Mouse (Mus musculus) left cerebral cortex, postnatal 10 days (tissue): ENCODE results near the gene Slc12a6. TPM values are rescaled to one million over a fixed set of nuclear protein-coding genes. Genes with fewer than 3 reads are reported as not detected.

Experiments used
- DNase-seq, 2 experiments: peaks; one replicate each; pipeline ENCODE4 v3.0.0; 2021 to 2022; ENCODE audit warnings: low spot score in 2 of 2, mixed read lengths in 1 of 2; ENCODE audit errors: extremely low spot score in 1 of 2
- intact Hi-C: fragments of 180-260 bp; cut with DNase I; formaldehyde crosslinking; loops from one replicate; pipeline ENCODE4 v1.15.1; 2025
- total RNA-seq, 2 experiments: library from RNA; stranded (reverse); gene quantifications; 2 replicates each; pipeline ENCODE4 v1.2.3; 2021

The Slc12a6 gene
- 10 to 100 TPM; 92.8 to 96.6 TPM for total RNA-seq

DNA sequence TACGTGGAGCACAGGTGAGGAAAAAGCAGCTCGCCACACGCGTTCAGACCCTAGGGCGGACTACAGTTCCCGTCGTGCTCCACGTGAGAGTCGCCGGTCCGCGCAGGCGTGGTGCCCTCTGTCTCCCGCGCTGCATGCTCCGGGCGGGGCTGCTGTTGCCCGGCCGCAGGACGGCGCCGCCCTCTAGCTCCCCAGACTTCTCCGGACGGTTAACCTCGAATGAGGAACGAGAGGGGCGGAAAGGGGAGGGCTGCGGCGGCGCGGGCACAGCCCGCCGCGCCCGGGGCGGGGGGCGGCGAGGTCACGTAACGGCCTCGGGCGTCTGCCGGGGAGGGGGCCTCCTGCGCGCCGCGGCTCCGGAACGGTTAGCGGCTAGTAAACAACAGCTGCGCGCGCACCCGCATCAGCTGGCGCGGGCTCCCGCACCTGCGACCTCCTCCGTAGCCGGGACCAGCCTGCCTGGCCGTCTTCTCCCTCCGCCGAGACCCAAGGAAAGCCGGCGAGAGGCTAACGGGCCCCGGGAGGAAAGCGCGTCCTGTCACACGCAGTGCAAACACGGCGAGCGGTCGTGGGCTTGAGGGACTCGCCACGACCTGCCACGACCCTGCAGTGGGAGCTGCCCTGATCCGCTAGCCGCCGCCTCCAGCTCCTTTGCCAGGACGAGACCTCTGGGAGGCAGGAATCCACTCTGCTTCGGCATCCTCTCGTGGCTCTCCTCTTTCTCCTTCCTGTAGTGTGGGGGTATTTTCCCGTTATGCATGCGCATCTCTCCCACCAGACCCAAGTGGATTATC is at the start of gene Slc12a6:
TSS of gene Slc12a6 (plus strand) at position 378 of the 794 bp plus-strand sequence.
- intact Hi-C loops, result loop anchor here (5.0 to 10.0 kb wide), 2 partner anchors 102 to 219 kb away; partner anchors contain the start of genes Chrm5 and Emc4
- DNase-seq, result peak; percentile 87 to 96

DNA sequence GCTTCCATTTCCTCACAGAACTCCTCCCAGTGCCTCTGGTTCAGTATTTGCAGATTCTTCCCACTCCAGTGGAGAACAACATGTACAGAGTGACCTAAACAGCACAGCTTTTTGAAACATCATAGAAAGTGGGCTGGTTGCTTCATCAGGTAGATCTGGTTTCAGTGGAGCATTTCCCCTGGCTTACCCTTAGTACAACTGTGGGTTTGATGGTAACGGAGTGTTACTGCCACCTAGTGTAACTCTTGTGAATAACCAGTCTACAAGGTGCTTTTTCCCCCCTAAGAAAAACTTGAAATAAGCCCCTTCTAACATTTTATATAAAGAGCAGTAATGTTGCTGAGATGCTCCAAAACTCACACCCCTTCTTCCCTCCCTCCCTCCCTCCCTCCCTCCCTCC is 49.6 kb upstream of the Slc12a6 start:
- DNase-seq, result peak in 1 of 2 experiments; percentile 35
- intact Hi-C loops, result loop anchor here (10.0 kb wide), 2 partner anchors 1221 to 1991 kb away; no protein-coding TSS in a partner anchor

DNA sequence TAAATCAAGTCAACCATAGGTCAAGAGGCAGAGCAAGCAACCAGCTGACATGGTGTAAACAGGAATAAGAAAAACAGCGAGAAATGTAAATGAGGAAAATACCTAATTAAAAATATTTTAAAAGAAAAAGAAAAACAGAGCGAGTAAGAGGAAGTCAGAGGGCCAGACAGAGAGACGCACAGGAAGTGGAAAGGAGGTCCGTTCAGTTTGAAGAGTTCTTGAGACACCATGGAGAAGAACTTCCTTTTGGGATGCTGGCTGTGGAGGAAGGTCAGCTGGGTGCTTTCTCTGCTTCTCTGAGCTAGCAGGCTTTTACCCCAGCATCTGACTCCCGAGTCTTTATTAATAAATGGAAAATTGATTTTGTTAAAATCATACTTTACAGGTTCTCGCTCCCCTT is 48.0 kb upstream of the Slc12a6 start:
- intact Hi-C loops, result loop anchor here (10.0 kb wide), 2 partner anchors 1223 to 1993 kb away; no protein-coding TSS in a partner anchor
- DNase-seq, result no peak

DNA sequence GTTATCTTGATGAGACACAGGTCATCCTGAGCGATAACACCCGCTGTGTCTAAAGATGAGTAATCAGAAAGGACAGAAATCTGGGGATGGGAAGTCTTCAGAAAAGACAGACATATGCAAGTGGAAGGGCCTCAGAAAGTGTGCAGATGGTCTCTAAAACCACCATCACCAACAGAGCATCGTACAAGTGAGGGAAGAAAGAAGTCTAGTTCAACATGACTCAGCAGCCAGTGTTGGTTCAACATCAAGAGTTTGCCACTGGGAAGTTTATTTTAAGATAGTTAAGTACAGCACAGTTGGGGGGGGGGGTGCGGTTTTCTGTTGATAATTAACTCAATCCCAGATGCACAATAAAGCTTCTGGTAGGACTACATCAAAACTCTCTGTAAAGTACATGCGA is 44.7 kb upstream of the Slc12a6 start:
- intact Hi-C loops, result no loop called here
- no peak for DNase-seq

DNA sequence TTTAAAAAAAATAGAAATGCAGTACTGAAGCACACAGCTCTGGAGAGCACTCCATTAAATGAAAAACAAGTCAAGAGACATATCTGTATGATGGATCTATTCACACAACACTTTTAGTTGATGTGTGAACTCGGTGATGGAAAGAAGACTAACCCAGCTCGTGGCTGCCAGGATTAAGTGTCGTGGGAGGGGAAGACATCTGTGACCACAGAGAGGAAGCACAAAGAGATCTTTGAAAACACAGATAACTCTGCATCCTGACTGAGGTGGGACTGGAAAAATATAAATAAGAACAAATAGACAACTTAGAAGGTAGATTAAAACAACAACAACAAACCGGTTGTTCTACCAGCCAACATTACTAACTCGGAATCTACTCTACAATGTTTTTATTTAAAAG is 43.0 kb upstream of the Slc12a6 start:
- intact Hi-C loops, result no loop called here
- no peak for DNase-seq

DNA sequence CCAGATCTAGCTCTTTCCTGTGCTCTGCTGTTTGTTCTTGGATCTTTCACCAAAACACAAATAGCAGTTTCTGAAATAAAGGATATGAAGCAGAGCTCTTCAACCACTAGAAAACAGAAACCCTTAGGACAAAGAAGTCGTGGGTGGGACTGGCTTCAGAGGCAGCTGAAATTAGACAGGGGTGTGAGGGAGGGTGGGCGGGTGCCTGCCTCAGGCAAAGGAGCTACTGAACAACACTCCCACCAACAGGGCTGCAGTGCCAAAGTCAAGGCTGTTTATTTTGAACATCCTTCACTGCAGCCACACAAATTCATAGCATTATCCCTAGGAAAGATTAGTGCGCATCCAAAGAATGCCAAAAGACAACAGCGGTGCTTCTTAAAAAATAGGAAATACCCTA is 41.3 kb upstream of the Slc12a6 start:
- no peak for DNase-seq
- intact Hi-C loops, result no loop called here

DNA sequence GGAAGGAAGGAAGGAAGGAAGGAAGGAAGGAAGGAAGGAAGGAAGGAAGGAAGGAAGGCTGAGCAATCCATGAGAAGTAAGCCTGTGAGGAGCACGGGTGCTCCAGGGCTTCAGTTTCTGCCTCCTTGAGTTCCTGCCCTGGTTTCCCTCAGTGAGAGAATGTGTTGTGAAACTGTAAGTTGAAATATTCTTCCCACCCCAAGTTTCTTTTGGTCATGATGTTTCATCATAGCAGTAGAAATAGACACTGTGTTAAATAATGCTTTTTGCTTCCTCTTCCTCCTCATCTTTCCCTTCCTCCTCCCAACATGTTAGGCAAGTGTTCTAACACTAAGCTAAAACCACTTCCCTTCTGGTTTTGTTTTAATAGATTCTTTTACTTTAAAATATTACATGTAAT is 33.0 kb upstream of the Slc12a6 start:
- intact Hi-C loops, result no loop called here
- no peak for DNase-seq

DNA sequence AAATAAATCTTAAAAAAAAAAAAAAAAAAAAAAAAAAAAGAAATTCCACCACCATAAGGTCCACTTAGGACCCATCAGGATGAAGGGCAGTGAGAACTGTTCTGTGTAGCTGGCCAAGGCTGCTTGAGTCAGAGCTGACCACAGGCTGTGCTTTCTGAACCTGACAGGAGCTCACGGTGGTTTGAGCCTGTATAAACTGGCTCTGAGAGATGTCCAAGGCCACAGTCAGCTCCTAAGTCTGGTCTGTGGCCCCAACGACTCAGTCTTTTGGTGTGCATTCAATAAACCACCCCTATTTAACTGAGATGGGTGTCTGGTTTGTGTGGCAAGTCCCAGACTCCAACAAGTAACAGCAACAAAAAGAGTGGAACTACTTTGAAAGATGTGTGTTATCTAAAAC is 29.0 kb upstream of the Slc12a6 start:
- DNase-seq, result no peak
- intact Hi-C loops, result no loop called here

DNA sequence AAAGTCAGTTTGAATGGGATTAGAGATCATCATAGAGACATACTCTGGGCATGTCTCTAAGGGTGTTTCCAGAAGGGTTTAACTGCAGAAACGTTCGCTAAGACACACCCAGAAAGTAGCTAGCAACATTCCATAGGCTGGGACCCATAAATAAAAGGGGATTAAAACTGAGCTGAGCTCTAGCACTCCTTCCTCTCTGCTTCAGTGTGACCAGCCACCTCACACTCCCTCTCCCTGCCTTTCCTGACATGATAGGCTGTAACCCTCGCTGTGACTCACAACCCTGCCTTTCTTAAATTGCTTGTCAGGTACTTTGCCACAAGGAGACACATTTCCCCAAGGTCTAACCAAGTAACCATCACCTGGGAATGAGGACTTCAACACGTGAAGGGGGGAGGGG is 27.6 kb upstream of the Slc12a6 start:
- intact Hi-C loops, result no loop called here
- DNase-seq, result no peak

DNA sequence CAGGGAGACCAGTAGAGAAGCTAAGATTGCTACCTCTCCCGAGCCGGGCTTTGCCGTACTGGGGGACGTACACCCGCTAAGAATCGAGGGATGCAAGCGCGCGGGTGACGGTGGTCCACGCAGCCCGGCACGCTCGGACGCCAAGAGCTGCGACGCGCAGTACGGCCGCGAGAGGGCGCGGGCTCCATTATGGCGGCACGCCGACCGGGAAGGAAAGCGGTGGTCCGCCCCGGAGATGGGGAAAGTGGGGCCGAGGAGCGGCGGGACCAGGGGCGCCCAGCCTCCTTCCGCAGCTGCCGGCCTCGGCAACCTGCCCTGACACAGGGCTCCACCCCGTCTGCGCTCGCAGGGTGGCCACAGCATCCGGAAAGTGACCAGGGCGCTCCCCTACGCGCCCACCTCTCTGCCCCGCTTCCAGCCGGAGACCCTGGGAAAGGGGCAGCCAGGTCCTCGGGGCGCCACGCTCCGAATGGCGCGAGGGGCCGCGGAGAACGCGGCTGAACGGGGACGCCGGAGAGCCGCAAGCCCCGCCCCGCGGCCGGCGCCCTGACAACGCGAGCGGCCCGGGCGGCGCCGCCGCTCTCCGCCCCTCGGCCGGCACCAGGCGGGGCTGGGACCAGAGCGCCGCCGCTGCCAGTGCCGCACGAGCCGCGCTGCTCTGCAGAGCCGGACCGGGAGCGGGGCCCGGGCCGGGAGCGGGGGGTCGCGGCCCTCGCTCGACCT is 26.3 kb upstream of the Slc12a6 start, which contains the start of gene Lpcat4:
TSS of gene Lpcat4 (plus strand) at position 257 of the 723 bp plus-strand sequence.
- intact Hi-C loops, result no loop called here
- DNase-seq, result peak; percentile 90 to 93

DNA sequence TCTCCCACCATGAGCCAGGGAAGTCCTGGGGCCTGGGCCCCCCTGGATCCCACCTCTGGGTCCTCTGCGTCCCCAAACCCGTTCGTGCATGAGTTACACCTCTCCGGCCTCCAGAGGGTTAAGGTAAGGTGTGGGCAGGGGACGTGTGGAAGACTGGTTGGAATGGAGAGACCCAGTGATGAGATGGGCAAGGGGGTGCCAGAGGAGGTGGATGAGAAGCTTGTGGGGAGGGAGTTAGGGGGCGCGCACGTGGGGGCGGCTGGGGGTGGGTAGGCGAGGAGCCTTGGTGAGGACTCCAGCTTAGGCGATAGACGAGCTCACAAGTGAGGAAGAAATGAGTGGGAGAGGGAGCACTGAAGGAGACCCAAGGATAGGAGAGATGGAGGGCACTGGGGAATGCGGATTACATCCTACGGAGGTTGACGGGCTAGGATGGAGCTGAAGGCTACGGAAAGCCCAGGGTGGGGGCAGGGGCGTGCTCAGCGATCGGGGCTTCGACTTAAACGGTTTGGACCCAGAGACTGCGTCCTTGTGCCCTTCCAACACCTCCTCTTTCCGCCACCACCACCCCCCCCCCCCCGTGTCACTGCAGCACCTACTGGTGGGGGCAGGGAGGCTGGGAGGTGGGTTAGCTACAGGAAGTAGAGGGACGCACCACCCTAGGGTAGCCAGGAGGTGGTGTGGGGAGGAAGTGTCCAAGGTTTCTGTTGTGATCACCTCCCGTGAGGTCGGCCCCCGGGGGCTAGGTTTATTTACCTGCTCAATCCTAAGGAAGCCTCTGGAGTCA is 25.5 kb upstream of the Slc12a6 start:
- peak in 1 of 2 experiments; percentile 66 for DNase-seq
- intact Hi-C loops, result no loop called here

DNA sequence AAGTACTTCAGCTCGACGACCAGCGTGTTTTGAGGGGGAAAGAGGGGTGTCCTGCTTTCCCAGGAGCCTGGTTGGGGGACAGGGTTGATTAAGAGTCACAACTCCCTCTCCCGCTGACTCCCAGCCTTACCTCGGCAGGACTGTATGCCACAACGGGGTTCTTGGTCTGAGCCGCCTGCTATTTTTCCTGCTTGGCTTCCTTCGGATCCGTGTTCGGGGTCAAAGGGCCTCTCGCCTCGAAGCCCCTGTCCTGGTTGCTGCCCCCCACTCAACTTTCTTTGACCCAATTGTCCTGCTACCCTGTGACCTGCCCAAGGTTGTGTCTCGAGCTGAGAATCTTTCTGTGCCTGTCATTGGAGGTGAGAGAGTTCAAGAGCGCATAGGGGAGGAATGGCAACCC is 23.8 kb upstream of the Slc12a6 start:
- no peak for DNase-seq
- intact Hi-C loops, result no loop called here

DNA sequence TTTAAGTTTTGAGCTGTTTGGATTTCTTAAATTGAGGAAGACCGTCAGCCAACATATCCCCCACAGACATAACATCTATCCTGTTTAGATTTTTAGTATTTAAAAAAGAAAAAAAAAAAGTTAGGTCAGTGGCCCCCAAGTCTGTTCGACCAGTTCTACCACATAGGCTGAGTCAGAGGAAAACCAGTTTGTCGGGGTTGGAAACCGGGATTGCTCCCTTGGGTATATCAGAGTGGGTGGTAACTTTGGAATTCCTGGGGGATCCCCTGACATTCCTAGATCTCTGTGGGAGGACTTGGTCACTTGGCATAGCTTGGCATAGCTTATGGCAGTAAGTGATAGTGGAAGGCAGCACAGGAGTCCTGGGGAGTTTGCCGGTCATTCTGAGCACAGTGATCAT is 20.3 kb upstream of the Slc12a6 start:
- no peak for DNase-seq
- intact Hi-C loops, result no loop called here

DNA sequence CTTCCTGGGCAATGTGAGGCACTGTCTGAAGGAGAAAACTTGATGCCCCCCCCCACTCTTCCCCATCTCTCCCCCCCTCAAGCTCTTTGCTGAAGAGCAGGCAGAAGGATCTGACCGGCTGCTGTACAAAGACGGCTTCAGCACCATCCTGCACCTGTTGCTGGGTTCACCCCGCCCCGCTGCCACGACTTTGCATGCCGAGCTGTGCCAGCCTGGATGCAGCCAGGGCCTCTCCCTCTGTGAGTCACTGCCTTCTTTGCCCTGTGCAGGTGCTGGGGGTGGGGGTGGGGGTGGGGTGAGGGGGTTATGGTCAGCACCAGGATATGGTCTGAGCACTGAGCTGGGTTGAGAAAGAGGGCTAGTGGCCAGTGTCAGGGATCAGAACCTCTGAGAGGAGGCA is 19.4 kb upstream of the Slc12a6 start:
- intact Hi-C loops, result no loop called here
- no peak for DNase-seq

DNA sequence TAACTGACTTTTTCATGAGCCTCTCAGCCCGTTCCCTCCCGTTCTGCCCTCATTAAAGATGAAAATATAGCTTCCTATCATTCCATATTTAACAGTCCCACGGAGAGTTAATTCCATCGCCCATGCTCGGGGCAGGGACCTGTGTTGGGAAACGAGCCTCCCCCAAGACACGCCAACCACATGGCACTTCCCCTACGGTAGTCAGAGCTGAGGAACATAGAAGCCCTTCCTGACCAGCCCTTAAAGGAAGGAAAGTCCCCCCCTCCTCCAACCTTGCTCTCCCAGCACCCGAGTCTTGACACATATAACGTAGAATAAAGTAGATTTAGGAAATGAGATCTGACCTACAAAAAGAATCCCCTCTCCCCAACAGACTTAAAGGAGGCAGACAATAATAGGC is 18.3 kb upstream of the Slc12a6 start:
- intact Hi-C loops, result no loop called here
- no peak for DNase-seq

DNA sequence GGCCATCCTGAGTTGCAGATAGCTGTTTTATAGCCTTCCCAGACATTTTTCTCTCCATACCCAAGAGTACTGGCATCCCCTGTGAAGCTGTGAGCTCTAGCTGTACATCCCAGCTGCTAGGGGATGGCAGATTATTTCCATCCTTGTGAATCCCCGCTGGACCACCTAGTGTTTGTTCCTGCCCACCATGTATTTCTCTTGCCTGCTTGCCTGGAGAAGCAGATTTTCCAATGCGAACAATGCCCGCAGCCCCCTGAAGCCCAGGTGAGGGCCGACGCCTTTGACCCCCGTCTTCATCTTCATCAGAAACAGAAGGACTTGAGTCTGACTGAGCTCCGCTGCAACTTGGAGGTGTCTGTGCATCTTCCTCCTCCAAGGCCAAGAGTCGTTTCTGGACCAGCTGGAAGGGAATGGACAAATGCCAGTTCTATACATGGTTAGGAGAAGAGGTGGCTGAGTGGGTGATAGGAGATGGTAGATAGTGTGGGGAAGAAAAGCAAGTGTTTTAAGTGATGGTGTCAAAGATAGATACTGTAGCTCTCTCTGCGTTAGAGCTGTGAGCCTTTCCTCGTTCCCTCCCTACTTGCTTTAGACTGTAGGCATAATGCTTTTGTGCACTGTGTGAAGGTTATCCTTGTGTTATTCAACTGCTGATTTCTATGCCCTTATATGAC is 15.7 kb upstream of the Slc12a6 start:
- no peak for DNase-seq
- intact Hi-C loops, result no loop called here

DNA sequence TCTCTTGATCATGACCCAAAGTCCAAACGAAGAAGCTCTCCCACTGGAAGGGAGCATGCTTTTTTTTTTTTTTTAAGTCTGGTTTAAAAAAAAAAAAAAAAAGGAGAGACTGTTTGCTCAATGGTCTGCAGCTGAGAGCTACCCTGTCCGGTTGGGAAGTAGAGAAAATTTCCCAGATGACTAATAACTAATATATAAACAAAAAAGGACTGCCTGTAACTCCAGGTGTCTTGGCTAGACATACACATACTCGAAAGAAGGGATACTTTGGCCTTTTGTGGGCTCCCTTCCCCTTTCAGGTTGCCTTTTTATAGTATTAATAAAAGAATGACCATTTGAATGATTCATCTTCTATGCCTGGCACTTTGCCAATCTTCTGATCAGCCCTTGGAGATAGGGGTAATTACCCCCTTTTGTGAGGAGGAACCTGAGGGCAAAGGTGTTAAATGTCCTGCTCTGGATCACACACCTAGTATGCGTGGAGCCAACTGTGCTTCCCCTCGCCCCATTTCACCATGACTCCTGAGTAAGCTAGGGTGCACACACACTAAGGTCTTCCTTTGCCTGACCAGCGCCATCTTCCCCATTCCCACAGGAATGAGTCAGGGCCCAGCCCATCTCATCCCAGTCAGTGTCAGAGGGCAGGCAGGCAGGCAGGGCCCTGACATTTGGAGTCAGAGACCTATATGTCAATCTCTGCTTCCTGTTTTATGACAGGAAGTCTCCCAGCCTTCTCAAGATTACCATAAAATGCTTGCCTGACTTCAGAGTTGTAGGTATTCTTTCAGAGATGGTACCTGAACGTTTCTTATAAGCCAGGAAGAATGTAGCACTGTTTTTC is 10.7 kb upstream of the Slc12a6 start:
- no peak for DNase-seq
- intact Hi-C loops, result no loop called here
